Mouse (Mus musculus) T-helper 17 cell (primary cell): ENCODE results near the gene Srsf2.

ENCODE experiments used
- in situ Hi-C, 2 experiments: fragments of 300-600 bp; cut with MboI, MseI; formaldehyde crosslinking; loops; 1 replicate in 1 of 2; 2 replicates in 1 of 2; pipeline ENCODE4 v1.15.1; 2025; ENCODE audit warnings: high pct_unique_total_duplicates in 2 of 2

Srsf2 gene

GRCm38 (mm10) chr11:116812793-116813529 lies 39.9 kb downstream of the Srsf2 start:
- in situ Hi-C loops: no loop called here

- in situ Hi-C loops: no loop called here
Measured at GRCm38 (mm10) chr11:116810983-116811901, 41.7 kb downstream of the Srsf2 start.

- in situ Hi-C loops: no loop called here
Measured at GRCm38 (mm10) chr11:116810528-116810927, 42.4 kb downstream of the Srsf2 start.

GRCm38 (mm10) chr11:116809520-116809919 lies 43.4 kb downstream of the Srsf2 start:
- in situ Hi-C loops: loop anchor here in 1 of 2 experiments (5.0 to 10.0 kb wide), 2 partner anchors 162 to 475 kb away; partner anchors contain the start of gene Foxj1

- in situ Hi-C loops: loop anchor here in 1 of 2 experiments (5.0 to 10.0 kb wide), 2 partner anchors 162 to 474 kb away; partner anchors contain the start of gene Foxj1
Measured at GRCm38 (mm10) chr11:116808811-116809395, 44.0 kb downstream of the Srsf2 start.

- in situ Hi-C loops: loop anchor here in 1 of 2 experiments (5.0 to 10.0 kb wide), 2 partner anchors 161 to 473 kb away; partner anchors contain the start of gene Foxj1
Measured at GRCm38 (mm10) chr11:116807938-116808606, 44.8 kb downstream of the Srsf2 start.

GRCm38 (mm10) chr11:116807526-116807925 lies 45.4 kb downstream of the Srsf2 start:
- in situ Hi-C loops: loop anchor here in 1 of 2 experiments (5.0 to 10.0 kb wide), 2 partner anchors 160 to 473 kb away; partner anchors contain the start of gene Foxj1

- in situ Hi-C loops: loop anchor here in 1 of 2 experiments (5.0 to 10.0 kb wide), 2 partner anchors 160 to 472 kb away; partner anchors contain the start of gene Foxj1
Measured at GRCm38 (mm10) chr11:116807116-116807515, 45.8 kb downstream of the Srsf2 start.

- in situ Hi-C loops: loop anchor here in 1 of 2 experiments (5.0 to 10.0 kb wide), 2 partner anchors 159 to 472 kb away; partner anchors contain the start of gene Foxj1
Measured at GRCm38 (mm10) chr11:116806136-116807071, 46.5 kb downstream of the Srsf2 start.

- in situ Hi-C loops: loop anchor here (5.0 to 10.0 kb wide), 3 partner anchors 100 to 468 kb away; partner anchors contain the start of gene Foxj1 (in 1 of the 2)
Measured at GRCm38 (mm10) chr11:116802709-116803108, 50.2 kb downstream of the Srsf2 start.

- in situ Hi-C loops: loop anchor here (5.0 to 10.0 kb wide), 3 partner anchors 99 to 466 kb away; partner anchors contain the start of gene Foxj1 (in 1 of the 2)
Measured at GRCm38 (mm10) chr11:116801106-116801505, 51.8 kb downstream of the Srsf2 start.
